Comparison of ENCODE assay signal across 8 mouse cellular contexts in the genomic region with DNA sequence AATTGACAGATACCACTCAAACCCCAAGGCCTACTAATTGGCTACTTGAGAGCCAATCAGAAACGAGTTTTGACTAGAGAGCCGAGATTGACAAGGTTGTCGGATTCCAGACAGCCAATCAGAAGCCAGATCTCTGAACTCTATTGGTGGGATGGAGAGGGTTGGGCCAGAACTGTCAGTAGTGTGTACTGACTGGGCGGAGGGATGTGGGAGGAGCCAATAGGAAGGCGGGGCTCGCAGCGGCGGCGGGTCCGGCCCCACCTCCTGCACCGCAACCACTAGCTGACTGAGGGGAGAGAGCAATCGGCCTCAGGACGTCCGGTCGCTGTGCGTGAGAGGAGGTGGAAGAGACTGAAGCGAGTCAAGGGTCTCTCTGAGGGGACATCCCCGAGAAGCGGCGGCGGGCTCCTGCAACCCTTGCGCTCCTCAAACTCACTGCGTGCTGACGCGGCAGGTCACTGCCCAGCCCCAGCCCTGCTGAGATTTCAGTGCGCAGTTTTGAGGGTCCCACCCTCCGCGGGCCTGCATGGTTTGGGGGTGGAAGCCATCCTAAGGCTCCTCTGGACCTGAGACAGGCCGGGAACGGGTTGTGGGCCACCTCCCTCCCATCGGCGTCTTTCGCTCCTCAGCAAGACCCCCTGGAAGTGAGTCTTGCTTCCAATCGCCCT. TPM values are rescaled to one million over a fixed set of nuclear protein-coding genes. Genes with fewer than 3 reads are reported as not detected.
DNase-seq lines count a peak whose midpoint lies in the region; ATAC-seq lines count a peak whose summit lies in the region.

A gene (plus strand): TSS at position 274 of the 668 bp plus-strand sequence.

- intact Hi-C loops in gastrocnemius, postnatal 14 days (cut with DNase I; ENCODE audit: low total_unique reads), result no loop called here

- ATAC-seq in megakaryocyte, adult 5-6 weeks (ENCODE audit: poor library complexity, severe bottlenecking), result peak; percentile 93

- DNase-seq in adrenal gland, adult 2 months, result peak; percentile 92
- peak; percentile 93 for DNase-seq in embryo, embryonic 11 days
- peak; percentile 91 for DNase-seq in gastrocnemius, postnatal 14 days
- DNase-seq in induced T-regulatory cell, adult 2 months (ENCODE audit: low read depth), result peak; percentile 89
- peak; percentile 61 to 94 for DNase-seq in left cerebral cortex, adult 8-10 months (ENCODE audit: low spot score in 2 of 2)
- DNase-seq in right cerebral cortex, adult 18-20 months, result peak; percentile 94
- peak; percentile 34 for DNase-seq in urinary bladder, adult 2 months (ENCODE audit: low spot score)

RNA-seq across cellular contexts. Expression of the gene that starts here (rescaled TPM):
- total RNA-seq in adrenal gland, adult 2 months (2021), result 1 to 10 TPM; 1.5 to 2.5 TPM
- 0.50 and 0.61 TPM in 2 replicates for polyA plus RNA-seq in adrenal gland, adult 2 months (2012; rRNA removed)
- 1 to 10 TPM; 1.2 to 1.7 TPM for total RNA-seq in gastrocnemius, postnatal 14 days (2021)
- 1 to 10 TPM; 2.2 to 2.7 (median 2.6) TPM for total RNA-seq in left cerebral cortex, adult 8-10 months (2022)
- total RNA-seq in megakaryocyte, adult 5-6 weeks (2015), result 0.07 and 0.09 TPM in 2 replicates
- total RNA-seq in megakaryocyte, adult 5-6 weeks (2017), result 0.12 and 0.22 TPM in 2 replicates
- 1.3 and 3.0 TPM in 2 replicates for polyA plus RNA-seq in urinary bladder, adult 2 months (2012; rRNA removed)

Comparison
In these comparisons a context has a peak if more than half of its experiments do, and no peak if none do; other contexts are left out.
1. Peak in every context shown above with its lines: DNase-seq and ATAC-seq.
2. Peak in ATAC-seq in megakaryocyte, adult 5-6 weeks; RNA of the gene not detected or under 1 TPM.
3. DNase-seq: peak in every context shown above with its lines; median percentile 94 in right cerebral cortex, adult 18-20 months; 93 in embryo, embryonic 11 days; 92 in adrenal gland, adult 2 months; 91 in gastrocnemius, postnatal 14 days; 89 in induced T-regulatory cell, adult 2 months; 78 in left cerebral cortex, adult 8-10 months; 34 in urinary bladder, adult 2 months.